Mouse (Mus musculus) cerebellum, postnatal 36 days (tissue): ENCODE results near the gene Slc22a15.

Experiments used
- DNase-seq, 2 experiments: peaks; one replicate each; pipeline ENCODE4 v3.0.0; 2021 to 2022; ENCODE audit warnings: mixed read lengths in 2 of 2

The Slc22a15 gene

DNA sequence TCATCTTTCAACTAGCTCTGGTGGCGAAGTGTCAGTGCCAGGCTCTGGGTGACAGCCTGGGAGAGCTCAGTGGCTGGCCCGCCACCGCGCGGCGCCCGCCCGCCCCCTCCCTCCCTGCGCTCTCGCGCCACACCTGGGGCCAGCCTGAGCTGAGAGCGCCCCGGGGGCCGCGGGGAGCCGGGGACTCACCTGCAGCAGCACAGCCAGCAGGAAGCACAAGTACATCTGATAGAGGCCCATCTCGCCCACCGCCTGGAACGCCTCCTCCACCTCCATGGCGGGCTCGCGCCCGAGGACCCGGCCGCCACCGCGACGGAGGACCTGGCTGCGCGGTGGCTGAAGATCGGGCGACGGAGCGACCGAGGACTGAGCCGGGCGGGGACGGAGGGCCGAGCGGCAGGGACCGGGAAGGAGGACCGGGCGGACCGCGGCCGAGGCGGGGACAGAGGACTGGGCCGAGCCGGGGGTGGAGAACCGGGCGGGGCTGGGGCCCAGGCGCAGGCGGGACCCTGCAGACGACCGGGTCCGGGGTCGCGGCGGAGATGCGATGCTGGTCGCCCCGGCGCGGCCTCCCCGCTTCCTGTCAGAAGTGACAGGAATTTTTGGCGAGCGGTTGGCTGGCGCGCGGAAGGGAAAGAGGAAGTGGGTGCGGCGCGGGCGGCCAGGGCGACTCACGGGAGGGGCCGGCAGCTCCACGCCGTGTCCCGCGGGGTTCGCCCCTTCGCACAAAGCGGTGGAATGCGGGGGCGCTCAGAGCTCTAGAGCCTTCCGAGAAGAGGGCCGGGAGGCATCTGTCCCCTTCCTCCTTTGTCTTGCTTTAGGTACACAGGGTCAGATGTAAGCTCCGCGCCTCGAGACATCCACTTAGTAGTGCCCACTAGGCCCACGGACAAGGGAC, at the start of gene Slc22a15:
TSS of gene Slc22a15 (minus strand) at position 611 of the 898 bp plus-strand sequence.
- peak; percentile 74 to 77 for DNase-seq

DNA sequence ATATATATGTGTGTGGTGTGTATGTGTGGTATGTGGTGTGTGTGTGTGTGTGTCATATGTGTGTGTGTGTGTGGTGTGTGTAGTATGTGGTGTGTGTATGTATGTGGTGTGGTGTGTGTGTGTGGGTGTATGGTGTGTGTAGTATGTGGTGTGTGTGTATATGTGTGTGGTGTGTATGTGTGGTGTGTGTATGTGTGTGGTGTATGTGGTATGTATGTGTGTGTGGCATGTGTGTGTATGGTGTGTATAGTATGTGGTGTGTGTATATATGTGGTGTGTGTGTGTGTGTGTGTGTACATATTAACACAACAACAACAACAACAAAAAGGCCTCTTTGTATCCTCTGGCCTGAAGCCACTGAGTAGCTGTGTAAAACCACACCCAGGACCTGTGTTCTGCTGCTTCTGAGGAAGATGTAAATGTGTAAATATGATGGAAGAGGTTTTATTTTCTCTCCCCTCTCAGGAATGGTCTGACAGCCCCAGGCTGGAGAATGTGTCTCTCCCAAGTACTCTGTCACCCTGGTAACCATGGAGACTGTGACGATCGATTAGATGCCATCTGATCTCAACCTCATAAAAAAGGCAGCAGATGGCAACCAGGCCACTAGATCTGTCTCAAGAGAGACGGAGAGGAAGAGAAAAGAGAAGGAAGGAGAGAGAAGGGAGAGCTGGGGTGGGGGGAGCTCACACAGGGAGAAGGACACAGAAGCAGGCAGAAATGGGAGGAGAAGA, 42.7 kb upstream of the Slc22a15 start:
- no peak for DNase-seq

DNA sequence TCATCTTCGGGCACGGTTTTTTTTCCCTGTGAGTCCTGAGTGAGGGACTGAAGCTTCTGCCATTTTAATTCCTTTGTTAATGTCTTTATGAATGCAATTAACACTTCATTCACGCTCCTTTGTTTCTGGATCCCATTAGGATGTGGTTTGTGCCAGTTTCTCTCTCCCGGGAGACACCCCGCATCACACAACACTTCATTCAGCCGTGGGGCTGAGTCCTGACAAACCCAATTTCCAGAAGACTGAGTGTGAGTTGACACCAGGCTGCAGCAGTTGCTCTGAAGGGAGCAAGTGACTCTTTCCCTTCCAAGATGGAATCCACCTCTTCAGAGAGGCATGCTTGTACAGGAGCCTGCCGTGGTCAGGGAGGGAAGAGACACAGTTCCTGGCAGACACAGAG, 40.1 kb upstream of the Slc22a15 start:
- DNase-seq, result no peak

DNA sequence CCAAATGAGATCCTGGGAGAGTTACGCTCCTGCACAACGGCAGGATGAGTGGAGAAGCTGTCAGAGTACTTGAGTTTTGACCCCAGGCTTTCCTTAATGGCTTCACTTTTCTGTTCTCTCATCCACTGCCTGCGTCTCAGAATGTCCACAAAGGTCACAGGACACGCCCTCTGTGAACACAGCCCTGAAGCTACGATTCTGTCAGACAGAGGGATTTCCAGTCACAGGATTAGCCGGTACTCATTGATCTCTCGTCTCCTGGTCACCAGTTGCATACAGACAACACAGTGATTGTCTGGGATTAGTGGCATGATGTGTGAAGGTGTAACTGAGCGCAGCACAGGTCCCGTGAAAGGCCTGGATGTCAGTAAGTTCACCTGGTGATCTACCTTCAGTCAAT, 39.2 kb upstream of the Slc22a15 start:
- DNase-seq, result no peak

DNA sequence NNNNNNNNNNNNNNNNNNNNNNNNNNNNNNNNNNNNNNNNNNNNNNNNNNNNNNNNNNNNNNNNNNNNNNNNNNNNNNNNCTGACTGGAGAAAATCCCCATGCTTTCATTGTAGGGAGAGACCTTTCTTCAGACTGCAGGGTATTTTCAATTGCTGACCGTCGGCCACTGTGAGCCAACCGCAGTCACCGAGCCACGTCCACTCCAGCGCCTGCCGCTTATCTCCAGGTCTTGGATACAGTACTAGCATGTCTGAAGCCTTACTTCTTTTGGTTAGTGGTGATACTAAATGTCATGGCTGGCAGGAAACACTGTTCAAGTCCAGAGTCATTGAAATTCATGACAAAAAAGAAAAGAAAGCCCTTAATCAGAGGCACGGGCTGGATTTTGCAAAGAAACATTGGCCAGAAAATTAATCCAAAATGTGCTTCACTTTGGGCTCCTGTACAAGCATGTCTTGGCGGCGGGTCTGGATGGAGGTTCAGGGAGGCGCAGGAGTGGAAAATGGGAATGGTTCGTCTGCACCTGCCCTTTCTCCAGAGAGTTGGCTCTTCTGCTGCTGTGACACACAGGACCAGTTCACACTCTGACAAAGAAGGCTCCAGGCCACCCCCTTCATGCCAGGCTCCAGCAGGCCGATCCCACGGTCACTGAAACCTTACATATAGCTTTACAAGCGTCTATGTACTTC, 37.0 kb upstream of the Slc22a15 start:
- no peak for DNase-seq

DNA sequence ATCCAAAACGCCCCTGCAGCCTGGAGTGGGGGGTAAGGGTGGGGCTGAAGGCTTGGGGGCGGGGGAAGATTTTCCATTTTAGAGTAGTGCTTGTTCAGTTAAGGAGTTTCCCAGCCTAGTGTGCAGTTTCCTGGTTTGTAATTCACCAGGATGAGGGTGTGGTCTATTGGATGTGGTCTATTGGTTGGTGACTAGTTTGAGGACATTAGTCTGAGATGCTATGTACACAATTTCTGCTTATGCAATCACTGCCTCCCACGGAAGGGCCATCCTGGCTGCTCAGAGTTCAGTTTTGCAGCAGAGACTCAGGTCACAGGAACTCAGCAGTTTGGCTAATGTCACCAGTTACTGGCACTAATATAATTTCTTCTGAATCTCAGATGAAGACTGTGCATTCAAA, 33.8 kb upstream of the Slc22a15 start:
- DNase-seq, result no peak

DNA sequence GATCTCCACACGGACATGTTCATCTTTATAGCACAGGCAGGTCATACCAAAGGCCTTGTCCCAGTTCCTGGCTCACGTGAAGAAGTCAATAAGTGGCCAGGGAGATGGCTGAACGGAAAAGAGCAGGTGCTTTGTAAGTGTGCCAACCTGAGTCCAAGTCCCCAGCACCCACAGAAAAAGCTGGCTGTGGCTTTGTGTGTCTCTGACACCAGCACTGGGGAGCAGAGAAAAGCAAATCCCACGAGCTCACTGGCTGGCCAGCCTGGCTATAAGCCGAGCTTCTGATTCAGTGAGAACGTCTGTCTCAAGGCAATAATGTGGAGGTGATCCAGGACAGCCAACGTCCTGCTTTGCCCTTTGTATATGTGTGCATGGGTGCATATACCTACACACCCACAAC, 29.3 kb upstream of the Slc22a15 start:
- peak; percentile 11 to 17 for DNase-seq

DNA sequence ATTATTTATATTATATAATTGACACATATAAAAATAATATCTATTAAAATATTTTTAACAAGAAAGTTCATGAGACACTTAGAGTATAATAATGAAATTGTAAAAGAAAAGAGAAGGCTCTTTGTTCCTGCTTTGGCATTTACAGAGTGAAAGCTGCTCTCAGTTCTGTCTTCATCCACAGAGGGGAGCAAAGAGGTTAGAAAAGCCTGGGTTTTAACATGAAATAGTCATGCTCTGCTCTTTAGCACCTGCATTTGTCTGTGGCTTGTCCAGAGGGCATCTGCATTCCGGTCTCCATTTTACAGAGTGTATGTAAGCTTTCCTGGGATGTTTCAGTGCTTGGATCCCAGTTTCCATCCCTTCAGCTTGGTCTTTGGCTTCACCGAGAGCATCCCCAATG, 28.3 kb upstream of the Slc22a15 start:
- no peak for DNase-seq

DNA sequence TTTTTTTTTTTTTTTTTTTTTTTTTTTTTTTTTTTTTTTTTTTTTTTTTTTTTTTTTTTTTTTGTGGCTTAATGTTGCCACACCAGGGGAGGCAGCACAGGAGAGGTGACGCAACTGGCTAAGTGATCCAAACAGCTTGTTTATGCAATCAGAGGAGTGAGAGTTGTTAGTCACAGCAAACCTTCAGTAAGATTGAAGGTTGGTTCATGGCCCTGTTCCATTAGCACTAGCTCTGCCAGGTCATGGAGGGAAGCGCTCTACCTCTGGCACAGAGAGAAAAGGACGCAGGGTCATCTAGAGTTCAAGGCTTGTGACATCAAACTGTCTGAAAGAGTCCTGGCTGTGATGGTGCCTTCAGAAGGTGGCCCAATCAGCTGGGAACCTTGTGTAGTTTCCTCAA, 24.3 kb upstream of the Slc22a15 start:
- no peak for DNase-seq

DNA sequence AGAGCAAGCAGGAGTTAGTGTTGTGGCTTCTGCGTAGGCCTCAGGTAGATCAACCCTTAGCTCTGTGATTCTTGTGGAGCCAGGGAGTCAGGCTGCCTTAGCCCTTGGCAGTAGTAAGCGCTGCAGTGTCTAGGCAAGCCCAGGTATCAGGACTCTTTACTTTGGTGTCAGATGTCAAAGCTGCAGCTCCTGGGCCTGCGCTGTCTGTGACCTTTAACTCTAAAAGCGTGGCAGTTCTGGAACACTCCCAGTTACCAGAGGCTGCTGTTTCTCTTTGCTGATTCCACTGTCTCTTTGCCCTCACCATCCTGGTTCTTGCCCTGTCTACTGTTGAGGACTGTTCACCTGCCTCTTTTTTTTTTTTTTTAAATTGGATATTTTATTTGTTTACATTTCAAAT, 23.0 kb upstream of the Slc22a15 start:
- DNase-seq, result no peak

DNA sequence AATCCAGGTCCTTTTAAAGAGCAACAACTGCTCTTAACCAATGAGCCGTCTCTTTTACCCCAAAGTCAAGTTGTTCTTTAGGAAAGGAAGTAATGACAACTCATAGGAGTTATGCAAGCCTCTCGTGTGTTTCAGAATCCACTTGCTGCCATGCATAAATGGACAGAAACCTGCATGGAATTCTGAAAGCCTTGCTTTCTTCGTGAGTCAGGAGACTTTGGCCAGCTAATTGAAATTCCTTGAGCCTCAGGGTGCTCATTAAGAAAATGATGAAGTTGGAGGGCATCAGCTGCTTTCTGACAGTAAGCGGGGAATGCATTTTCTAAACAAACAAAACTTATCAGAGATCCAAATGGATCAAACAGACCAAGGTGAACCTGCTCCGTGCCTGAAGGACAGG, 21.0 kb upstream of the Slc22a15 start:
- DNase-seq, result no peak

DNA sequence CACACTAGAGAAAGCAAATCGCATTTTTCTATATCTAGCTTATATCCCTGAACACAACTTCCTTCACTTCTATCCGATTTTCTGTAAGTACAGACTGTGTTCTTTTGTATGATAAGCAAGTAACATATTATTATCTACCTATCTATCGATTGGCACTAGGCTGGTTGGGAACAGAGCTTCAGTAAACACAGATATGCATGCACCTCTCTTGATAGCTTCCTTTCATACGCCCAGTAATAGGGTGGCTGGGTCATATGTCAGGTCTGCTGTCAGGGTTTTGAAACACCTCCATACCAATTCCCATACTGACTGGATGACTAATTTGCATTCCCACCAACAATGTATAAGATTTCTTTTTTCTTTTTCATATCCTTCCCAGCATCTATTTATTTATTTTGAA, 16.2 kb upstream of the Slc22a15 start:
- DNase-seq, result no peak

DNA sequence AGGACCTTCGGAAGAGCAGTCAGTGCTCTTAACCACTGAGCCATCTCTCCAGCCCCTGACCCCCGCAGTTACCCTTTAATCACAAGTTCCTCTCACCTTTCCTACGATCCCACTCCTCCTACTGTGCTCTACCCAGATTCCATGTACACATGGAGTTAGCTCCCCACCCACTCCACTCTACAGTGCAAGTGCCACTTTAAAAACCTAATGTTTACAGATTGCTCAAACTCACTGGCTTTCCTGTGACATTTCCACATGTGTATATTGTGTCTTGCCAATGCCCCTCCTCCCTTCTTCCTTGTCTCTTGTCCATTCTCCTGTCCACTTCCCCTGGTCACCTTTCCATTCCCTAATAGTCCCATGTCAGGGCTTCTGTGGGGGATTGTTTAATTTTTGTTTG, 15.6 kb upstream of the Slc22a15 start:
- no peak for DNase-seq

DNA sequence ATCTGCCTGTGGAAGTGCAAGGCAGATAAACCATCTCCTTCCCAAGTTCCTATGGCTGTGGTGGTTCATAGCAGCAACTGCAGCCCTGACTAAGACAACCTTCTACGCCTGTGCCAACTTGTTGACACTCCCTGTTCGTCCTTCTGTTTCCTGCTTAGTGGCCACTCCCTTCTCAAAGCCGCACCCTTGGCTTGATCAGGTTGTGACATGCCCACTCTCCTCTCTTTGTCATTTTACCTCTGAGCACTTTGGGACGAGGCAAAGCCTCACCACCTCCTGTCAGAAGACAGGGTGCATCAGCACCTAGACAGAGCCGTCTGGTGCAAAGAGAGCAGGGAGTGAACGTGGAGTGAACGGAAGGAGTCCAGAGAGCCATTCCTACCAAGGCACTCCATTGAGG, 14.9 kb upstream of the Slc22a15 start:
- DNase-seq, result no peak

DNA sequence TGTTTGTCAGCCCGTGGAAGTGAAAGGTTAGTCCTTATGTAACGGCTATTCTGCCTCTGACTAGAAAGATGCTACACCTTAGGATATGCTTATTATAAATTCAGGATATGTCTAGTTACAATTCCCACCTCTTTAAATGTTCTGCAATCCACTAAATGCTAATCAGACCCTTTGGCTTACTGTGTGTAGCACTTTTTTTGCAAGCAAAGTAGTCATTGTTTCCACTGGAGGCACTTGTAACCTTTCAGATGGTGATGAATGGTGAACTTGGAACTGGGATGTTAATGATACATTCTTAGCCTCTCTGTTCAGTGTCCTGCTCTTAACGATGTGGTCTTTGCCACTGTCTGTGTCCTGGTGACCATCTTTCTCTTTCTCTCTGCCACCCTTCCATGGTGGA, 12.1 kb upstream of the Slc22a15 start:
- DNase-seq, result no peak

DNA sequence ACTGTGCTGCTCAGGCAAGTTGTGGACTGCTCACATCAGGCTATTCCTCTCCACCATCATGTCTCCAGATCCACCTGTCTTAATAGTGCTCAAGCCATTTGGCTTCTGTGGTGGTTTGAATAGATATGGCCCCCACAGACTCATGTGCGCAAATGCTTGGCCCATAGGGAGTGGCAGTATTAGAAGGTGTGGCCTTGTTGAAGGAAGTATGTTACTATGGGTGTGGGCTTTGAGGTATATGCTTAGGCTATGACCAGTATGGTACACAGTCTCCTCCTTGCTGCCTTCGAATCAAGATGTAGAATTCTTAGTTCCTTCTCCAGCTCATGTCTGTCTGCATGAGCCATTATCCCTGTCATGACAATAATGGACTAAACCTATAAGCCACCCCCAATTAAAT, 9.6 kb upstream of the Slc22a15 start:
- no peak for DNase-seq

DNA sequence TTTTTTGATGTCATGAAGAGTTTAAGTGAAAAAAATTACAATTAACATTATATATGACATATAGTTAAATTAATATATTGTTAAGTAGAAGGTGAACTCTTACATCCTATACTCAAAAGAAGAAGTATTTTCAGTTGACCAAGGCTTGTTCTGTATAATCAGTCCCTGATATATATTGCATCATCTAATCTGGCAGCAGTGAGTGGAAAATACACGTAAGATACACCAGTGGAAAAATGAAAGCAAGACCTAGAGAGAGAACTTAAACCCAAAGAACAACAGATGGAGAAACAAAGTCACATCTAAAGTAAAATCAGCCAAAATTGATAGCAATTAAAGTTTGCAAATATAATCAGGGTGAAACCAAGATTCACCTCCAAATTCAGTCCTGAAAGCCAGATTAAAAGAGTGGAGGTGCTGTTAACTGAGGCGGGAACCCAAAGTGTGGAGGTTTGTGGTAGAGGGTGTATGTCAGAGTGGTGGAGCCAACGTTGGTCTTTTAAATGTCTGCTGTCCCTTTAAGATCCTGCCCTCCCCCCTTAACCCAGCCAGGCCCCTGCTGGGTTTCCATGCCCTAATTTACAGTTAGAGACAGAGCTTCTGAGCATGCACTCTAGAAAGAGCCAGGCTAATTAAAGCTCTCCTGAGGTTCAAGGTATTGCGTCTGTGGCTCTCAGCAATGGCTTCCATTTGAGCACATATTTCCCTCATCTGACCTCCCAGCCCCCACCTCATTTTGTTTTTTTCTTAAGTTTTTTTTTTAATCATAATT, 5.0 kb upstream of the Slc22a15 start:
- peak; percentile 57 to 62 for DNase-seq

DNA sequence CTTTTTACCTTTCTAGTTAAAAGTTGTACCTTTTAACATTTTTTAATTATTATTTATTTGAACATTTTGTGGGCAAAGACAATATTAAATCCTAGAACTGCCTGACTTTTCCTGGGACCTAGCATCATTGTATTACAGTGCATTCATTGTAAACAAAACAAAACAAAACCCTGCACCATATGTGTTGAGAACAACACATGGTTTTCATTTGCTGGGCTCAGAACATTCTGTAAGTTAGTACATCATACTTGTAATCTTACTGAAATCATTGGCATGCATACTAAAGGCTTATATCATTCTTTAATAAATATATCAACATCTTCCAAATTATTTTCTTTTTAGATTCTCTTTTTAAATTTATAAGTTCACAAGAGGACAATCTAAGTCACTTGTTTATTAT, 2.4 kb upstream of the Slc22a15 start:
- no peak for DNase-seq

DNA sequence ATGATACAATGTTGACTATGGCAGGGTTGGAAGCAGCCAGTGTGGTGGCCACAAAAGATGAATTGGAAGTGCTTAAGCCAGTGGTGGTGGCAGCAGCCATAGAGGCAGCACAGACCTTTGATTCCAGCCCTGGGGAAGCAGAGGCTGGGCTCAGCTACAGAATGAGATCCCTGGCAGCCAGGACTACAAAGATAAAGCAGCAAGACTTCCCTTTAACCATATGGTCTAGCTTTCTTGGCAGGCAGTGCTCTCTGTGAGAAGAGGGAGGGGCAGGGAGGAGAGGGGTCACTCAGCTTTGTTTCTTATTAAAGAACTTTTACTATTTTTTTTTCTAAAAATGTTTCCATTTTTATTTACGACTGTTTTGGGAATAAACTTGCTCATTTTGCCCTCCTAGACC, 1.4 kb upstream of the Slc22a15 start:
- peak; percentile 61 to 72 for DNase-seq

DNA sequence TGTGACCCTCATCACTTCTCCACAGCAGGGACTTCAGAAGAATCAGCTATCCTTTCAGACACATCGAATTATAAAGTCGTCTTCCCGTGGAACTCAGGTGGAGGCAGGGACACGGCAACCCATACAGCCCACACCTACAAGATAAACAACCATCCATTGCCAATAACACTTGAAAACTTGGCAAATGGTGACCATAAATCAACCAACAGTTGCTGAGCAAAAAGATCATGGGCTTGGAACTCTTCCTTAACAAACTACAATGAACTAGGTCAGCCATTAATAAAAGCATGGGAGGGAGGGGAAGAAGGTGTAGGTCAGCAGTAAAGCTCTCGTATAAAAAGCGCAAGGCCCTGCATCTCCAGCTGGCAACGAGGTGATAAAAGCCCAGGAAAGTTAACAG, 1.9 kb downstream of the Slc22a15 start:
- no peak for DNase-seq

DNA sequence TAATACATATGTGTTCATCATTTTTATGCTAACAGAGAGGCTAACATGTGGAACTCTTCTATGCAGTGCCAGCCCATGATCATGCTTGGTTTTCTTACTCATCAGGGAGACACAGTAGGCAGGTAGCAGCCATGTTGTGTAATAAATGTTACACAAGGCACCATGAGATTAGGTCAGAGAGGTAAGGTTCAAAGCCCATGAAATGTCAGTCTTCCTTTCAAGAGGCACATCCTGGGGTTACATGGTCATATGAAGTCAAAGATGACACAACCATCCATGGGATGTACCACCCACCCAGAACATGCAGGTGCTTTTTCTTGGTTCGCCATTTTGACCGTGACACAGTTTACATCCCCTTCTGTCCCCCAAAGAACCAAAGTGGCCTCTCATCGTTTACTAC, 5.7 kb downstream of the Slc22a15 start:
- DNase-seq, result no peak

DNA sequence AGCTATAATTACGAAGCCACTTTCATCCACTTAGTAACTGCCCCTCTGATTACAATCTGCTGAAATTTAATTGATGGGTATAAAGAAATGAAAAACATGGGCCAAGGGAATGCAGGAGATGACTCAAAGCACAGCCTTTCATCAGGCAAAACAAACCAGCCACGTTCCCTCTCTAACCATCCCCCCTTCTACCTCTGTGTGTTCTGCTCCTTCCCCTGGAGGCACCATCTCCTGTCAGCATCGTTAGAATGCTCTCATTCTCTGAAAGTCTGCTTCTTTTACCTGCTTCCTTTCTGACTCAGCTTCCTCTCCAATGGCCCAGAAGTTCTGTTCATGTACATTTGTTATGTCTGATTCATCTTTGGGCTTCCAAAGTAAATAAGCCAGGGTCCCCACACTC, 6.6 kb downstream of the Slc22a15 start:
- DNase-seq, result no peak

DNA sequence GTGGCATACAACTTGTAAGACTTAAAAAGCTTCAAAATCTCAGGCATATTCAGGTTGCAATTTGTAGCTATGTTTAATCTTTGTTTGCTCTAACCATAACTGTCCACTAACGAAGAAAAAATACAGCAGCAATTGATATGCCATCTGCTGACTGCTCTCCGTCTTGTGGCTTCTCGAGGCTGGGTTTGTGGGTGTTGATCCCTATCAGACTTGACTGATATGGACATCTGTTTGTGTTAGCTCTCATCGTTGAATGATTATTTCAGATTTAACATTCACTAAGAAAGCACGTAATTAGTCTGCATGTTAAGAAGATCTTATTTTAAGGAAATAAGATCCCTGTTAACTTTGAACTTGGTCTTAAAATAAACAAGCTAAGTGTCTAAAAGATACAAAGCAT, 7.7 kb downstream of the Slc22a15 start:
- DNase-seq, result no peak
